Mouse (Mus musculus) cortical plate, adult 2 months (tissue): ENCODE results near the gene Cnot3. TPM values are rescaled to one million over a fixed set of nuclear protein-coding genes. Genes with fewer than 3 reads are reported as not detected.
"Not testable (repeated sequence)": the region's sequence is repeated elsewhere in the genome, so short reads cannot be mapped to it uniquely, and the experiment has no call there.

Experiments used
- H3K27ac ChIP-seq: fragments of 200-500 bp; 2 replicates; pipeline ENCODE4 v1.5.1; 2012; ENCODE audit warnings: low read length, control low read depth, inconsistent platforms; ENCODE audit not compliant: insufficient read depth
- H3K4me1 ChIP-seq: fragments of 200-500 bp; 2 replicates; pipeline ENCODE4 v1.6.1; 2011; ENCODE audit warnings: low read length; ENCODE audit not compliant: control insufficient read depth, insufficient read depth
- H3K4me3 ChIP-seq: fragments of 200-500 bp; 2 replicates; pipeline ENCODE4 v1.5.1; 2011; ENCODE audit warnings: mild to moderate bottlenecking, low read length, control low read depth; ENCODE audit not compliant: insufficient read depth
- CTCF ChIP-seq: fragments of 200-500 bp; IDR thresholded peaks from 2 replicates; pipeline ENCODE4 v1.5.1; 2011; ENCODE audit warnings: mild to moderate bottlenecking, control low read depth, low read length; ENCODE audit not compliant: insufficient read depth; ENCODE audit errors: extremely low read depth
- POLR2A ChIP-seq: fragments of 200-500 bp; IDR thresholded peaks from 2 replicates; pipeline ENCODE4 v1.6.1; 2011; ENCODE audit warnings: mild to moderate bottlenecking, low read length, control low read depth; ENCODE audit not compliant: insufficient read depth; ENCODE audit errors: extremely low read depth
- polyA plus RNA-seq: library from polyadenylated mRNA; depleted of rRNA; stranded (reverse); fragments of >200 nt; gene quantifications from 2 replicates; pipeline ENCODE4 v1.2.3, GENCODE M21; 2012; rRNA removed

The Cnot3 gene
- polyA plus RNA-seq, result 39.9 and 44.6 TPM in 2 replicates

- Histone ChIP-seq H3K4me1 (peaks cover 9% of the 10 kb centered on the region), H3K27ac (peak within 1 kb of the TSS; percentile 76), H3K4me3 (peak within 1 kb of the TSS; percentile 50)
- TF ChIP-seq CTCF (no peak), POLR2A (peak; percentile 58)
Measured at GRCm38 (mm10) chr7:3644672-3645487, at the start of gene Cnot3. Gene Cnot3 (plus strand): TSS chr7:3645268.

- not testable (repeated sequence) for H3K4me1 ChIP-seq, H3K27ac ChIP-seq, H3K4me3 ChIP-seq
Measured at GRCm38 (mm10) chr7:3597755-3598154, 47.3 kb upstream of the Cnot3 start.

GRCm38 (mm10) chr7:3601119-3601518 is 43.9 kb upstream of the Cnot3 start:
- TF ChIP-seq POLR2A (no peak), CTCF (peak; percentile 53; the same call in 1 of the 2 replicates)

GRCm38 (mm10) chr7:3606798-3607197 is 38.3 kb upstream of the Cnot3 start:
- no peaks in the 10 kb centered on the region for H3K4me1 ChIP-seq
- H3K4me3 ChIP-seq, result no peak overlapping the region
- no peak overlapping the region for H3K27ac ChIP-seq
- TF ChIP-seq POLR2A (no peak), CTCF (peak; percentile 31; the same call in 1 of the 2 replicates)

More at GRCm38 (mm10) chr7:3601119-3601518, 43.9 kb upstream of the Cnot3 start:
- H3K4me1 ChIP-seq, result no peaks in the 10 kb centered on the region
- H3K4me3 ChIP-seq, result no peak overlapping the region
- H3K27ac ChIP-seq, result no peak overlapping the region

GRCm38 (mm10) chr7:3607391-3607790 is 37.7 kb upstream of the Cnot3 start:
- Histone ChIP-seq H3K4me3 (no peak overlapping the region), H3K4me1 (no peaks in the 10 kb centered on the region), H3K27ac (no peak overlapping the region)
- TF ChIP-seq POLR2A, result no peak
- TF ChIP-seq CTCF, result no peak

- no peaks in the 10 kb centered on the region for H3K4me1 ChIP-seq
- TF ChIP-seq POLR2A (no peak), CTCF (no peak)
- no peak overlapping the region for H3K4me3 ChIP-seq
- no peak overlapping the region for H3K27ac ChIP-seq
Measured at GRCm38 (mm10) chr7:3608668-3609067, 36.4 kb upstream of the Cnot3 start.

- no peak for TF ChIP-seq POLR2A
- TF ChIP-seq CTCF, result no peak
Measured at GRCm38 (mm10) chr7:3609082-3609481, 36.0 kb upstream of the Cnot3 start.

GRCm38 (mm10) chr7:3610437-3610836 is 34.6 kb upstream of the Cnot3 start:
- Histone ChIP-seq H3K4me1 (no peaks in the 10 kb centered on the region), H3K4me3 (no peak overlapping the region), H3K27ac (no peak overlapping the region)
- TF ChIP-seq POLR2A (no peak), CTCF (no peak)

More at GRCm38 (mm10) chr7:3609082-3609481, 36.0 kb upstream of the Cnot3 start:
- H3K4me3 ChIP-seq, result no peak overlapping the region
- H3K27ac ChIP-seq, result no peak overlapping the region
- no peaks in the 10 kb centered on the region for H3K4me1 ChIP-seq

- H3K4me3 ChIP-seq, result no peak overlapping the region
- H3K27ac ChIP-seq, result no peak overlapping the region
- TF ChIP-seq CTCF (no peak), POLR2A (no peak)
- no peaks in the 10 kb centered on the region for H3K4me1 ChIP-seq
Measured at GRCm38 (mm10) chr7:3611006-3611405, 34.1 kb upstream of the Cnot3 start.

- no peak overlapping the region for H3K4me3 ChIP-seq
- TF ChIP-seq CTCF (no peak), POLR2A (no peak)
Measured at GRCm38 (mm10) chr7:3614021-3614420, 31.0 kb upstream of the Cnot3 start.

GRCm38 (mm10) chr7:3616057-3616388 is 29.0 kb upstream of the Cnot3 start, which contains the start of gene Oscar:
Gene Oscar (minus strand): TSS chr7:3616157.
- Histone ChIP-seq H3K27ac (no peak within 1 kb of the TSS), H3K4me1 (0 out of 2 replicates have a peak, but pooled peaks cover 2% of the 10 kb centered on the region), H3K4me3 (peak within 1 kb of the TSS; percentile 88; the same call in 1 of the 2 replicates)
- TF ChIP-seq CTCF, result no peak
- no peak for TF ChIP-seq POLR2A

More at GRCm38 (mm10) chr7:3614021-3614420, 31.0 kb upstream of the Cnot3 start:
- Histone ChIP-seq H3K4me1 (0 out of 2 replicates have a peak, but pooled peaks cover 2% of the 10 kb centered on the region), H3K27ac (no peak overlapping the region)
